Mouse (Mus musculus): Measurements from ENCODE around the gene Daam2.

DNA sequence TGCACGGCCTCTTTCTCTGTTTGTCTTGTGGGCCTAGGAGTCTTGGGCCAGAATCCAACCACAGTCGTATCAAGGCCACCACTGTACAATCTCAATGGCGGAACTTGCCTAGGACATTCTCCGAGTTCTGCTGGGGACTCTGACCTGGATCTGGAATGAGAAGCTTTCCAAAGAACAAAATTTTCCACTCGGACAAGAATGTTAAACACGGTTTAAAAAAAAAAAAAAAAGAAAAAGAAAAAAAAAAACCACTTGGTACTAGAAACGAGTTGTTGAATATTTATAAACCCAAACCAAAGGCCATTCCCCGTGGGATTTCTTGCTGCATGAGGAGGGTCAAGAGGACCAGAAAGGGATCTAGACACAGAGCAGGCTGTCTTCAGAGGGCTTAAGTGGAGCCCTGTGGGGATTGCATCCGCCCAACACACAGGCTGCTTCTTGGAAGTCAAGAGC lies 29.9 kb downstream of the Daam2 start:
- no peak for TF ChIP-seq POLR2A (IDR thresholded peaks at IDR 0.05; ENCODE audit: low read depth, low read length)
- no peak for TF ChIP-seq CTCF (conservative IDR thresholded peaks at IDR 0.05; ENCODE audit: insufficient read depth, insufficient read length, low read depth, low read length)
